10 mouse cellular contexts compared by ENCODE assay signal in the genomic region with DNA sequence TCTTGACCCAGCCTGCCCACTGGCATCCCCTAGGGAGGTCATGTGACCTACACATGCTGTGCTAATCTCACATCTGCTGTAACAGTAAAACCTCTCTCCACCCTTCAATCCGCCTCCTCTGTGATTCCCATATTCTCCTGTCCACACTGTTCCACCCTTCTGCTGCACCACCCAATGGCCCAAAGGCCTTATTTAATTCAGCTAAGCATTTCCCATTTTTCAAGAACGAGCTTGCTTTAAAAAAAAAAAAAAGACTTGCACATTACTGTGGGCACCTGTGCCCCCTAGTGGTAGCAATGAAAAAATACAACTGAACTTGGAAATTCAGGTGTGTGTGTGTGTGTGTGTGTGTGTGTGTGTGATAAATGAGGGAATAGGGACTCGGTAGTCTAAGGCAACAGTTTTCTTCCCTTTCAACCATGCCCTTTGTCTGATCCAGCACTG. TPM values are rescaled to one million over a fixed set of nuclear protein-coding genes. Genes with fewer than 3 reads are reported as not detected.
A peak's percentile ranks its signal among the peaks of the same experiment; 100 is the strongest.
DNase-seq lines count a peak whose midpoint lies in the region; ATAC-seq and TF ChIP-seq lines count a peak whose summit lies in the region.
"Had no signal": no experiment of that assay in that cellular context is flagged by ENCODE, and none has a peak within 500 bp of the region (broad histone marks: within the 10 kb centered on the region; RNA-seq: fewer than 3 reads in every experiment).

No protein-coding gene starts in this region.

- TF ChIP-seq EP300 in CH12.LX (IDR thresholded peaks at IDR 0.05; ENCODE audit: low read length): no peak

- H3K27me3 ChIP-seq in heart, embryonic 11.5 days (ENCODE audit: control insufficient read depth, insufficient read depth, low read length): no peaks in the 10 kb centered on the region; the same call in none of the 2 replicates
- H3K27me3 ChIP-seq in CH12.LX (replicated peaks): no peaks in the 10 kb centered on the region
- H3K27me3 ChIP-seq in embryonic facial prominence, embryonic 10.5 days (replicated peaks; ENCODE audit: low read depth, poor library complexity, severe bottlenecking): no peaks in the 10 kb centered on the region
- no peaks in the 10 kb centered on the region for H3K27me3 ChIP-seq in hindbrain, postnatal 0 days (ENCODE audit: insufficient read depth, low read length)

- H3K4me1 ChIP-seq in heart, embryonic 11.5 days (ENCODE audit: control insufficient read depth, insufficient read depth, low read length): no peaks in the 10 kb centered on the region
- H3K4me1 ChIP-seq in CH12.LX (ENCODE audit: control insufficient read depth in 1 of 2, insufficient read depth in 2 of 2): peaks cover 0 to 5% of the 10 kb centered on the region in 2 experiments; a peak in 2 of 4 replicates
- H3K4me1 ChIP-seq in embryonic facial prominence, embryonic 10.5 days: no peaks in the 10 kb centered on the region
- no peaks in the 10 kb centered on the region for H3K4me1 ChIP-seq in hindbrain, postnatal 0 days (ENCODE audit: insufficient read depth, low read length)

- no peak for TF ChIP-seq POLR2A in CH12.LX (IDR thresholded peaks at IDR 0.05; ENCODE audit: low read depth, low read length)

- peak; percentile 39 to 87 for TF ChIP-seq CTCF in CH12.LX (conservative IDR thresholded peaks at IDR 0.05 in 1 of 2, IDR thresholded peaks at IDR 0.05 in 1 of 2; ENCODE audit: low read depth in 2 of 2, low read length in 2 of 2)
- TF ChIP-seq CTCF in hindbrain, postnatal 0 days (IDR thresholded peaks at IDR 0.05; ENCODE audit: low read depth): peak; percentile 88

- peak; percentile 85 for DNase-seq in heart, adult 11 months
- DNase-seq in CH12.LX (ENCODE audit: extremely low read depth): peak; percentile 53
- DNase-seq in embryonic facial prominence, embryonic 10.5 days (ENCODE audit: low spot score): peak; percentile 41
- DNase-seq in hindbrain, postnatal 0 days (ENCODE audit: low spot score): peak; percentile 71
- peak; percentile 15 for DNase-seq in yolk sac, embryonic 10.5 days (ENCODE audit: low spot score)
- no peak for DNase-seq in left cerebral cortex, adult 18-20 months (ENCODE audit: low spot score in 2 of 2)

- no peak overlapping the region for H3K9ac ChIP-seq in heart, embryonic 11.5 days (ENCODE audit: low read depth, low read length)
- peak overlapping the region; percentile 7; the same call in 1 of the 2 replicates for H3K9ac ChIP-seq in CH12.LX (ENCODE audit: insufficient read depth, low read depth)
- no peak overlapping the region for H3K9ac ChIP-seq in hindbrain, postnatal 0 days (replicated peaks; ENCODE audit: low read length)

- H3K4me2 ChIP-seq in heart, embryonic 11.5 days: no peak overlapping the region
- peak overlapping the region; percentile 57 for H3K4me2 ChIP-seq in CH12.LX (ENCODE audit: insufficient read depth, low read depth, poor library complexity, severe bottlenecking)
- no peak overlapping the region for H3K4me2 ChIP-seq in hindbrain, postnatal 0 days (ENCODE audit: low read depth, low read length)

- in situ Hi-C loops in CH12.LX (cut with MboI; ENCODE audit: low pct_ligation_motif_present, low pct_unique_long_range_greater_than_20kb, low sequenced_read_pairs): loop anchor here (5.0 kb wide), 1 partner anchor 193 kb away; no protein-coding TSS in a partner anchor

- H3K27ac ChIP-seq in heart, embryonic 11.5 days (ENCODE audit: low read depth, low read length): no peak overlapping the region
- no peak overlapping the region for H3K27ac ChIP-seq in CH12.LX (ENCODE audit: insufficient read depth, low read depth)
- H3K27ac ChIP-seq in embryonic facial prominence, embryonic 10.5 days (replicated peaks): no peak overlapping the region
- H3K27ac ChIP-seq in hindbrain, postnatal 0 days: no peak overlapping the region

- no peaks in the 10 kb centered on the region for H3K9me3 ChIP-seq in heart, embryonic 11.5 days (replicated peaks; ENCODE audit: control insufficient read depth, low read length)
- H3K9me3 ChIP-seq in CH12.LX (replicated peaks; ENCODE audit: low read length): no peaks in the 10 kb centered on the region
- no peaks in the 10 kb centered on the region for H3K9me3 ChIP-seq in embryonic facial prominence, embryonic 10.5 days
- no peaks in the 10 kb centered on the region for H3K9me3 ChIP-seq in hindbrain, postnatal 0 days (ENCODE audit: low read length)

- dilution Hi-C loops in CH12.LX (cut with MboI; ENCODE audit: extremely low pct_ligation_motif_present, extremely low pct_unique_long_range_greater_than_20kb, low sequenced_read_pairs): no loop called here

- no peaks in the 10 kb centered on the region for H3K36me3 ChIP-seq in heart, embryonic 11.5 days (ENCODE audit: control insufficient read depth, insufficient read depth, low read length)
- no peaks in the 10 kb centered on the region for H3K36me3 ChIP-seq in CH12.LX (replicated peaks in 1 of 2; ENCODE audit: control insufficient read depth in 1 of 2, insufficient read depth in 1 of 2, low read length in 1 of 2)
- no peaks in the 10 kb centered on the region for H3K36me3 ChIP-seq in embryonic facial prominence, embryonic 10.5 days (replicated peaks)
- H3K36me3 ChIP-seq in hindbrain, postnatal 0 days (ENCODE audit: insufficient read depth, low read length): no peaks in the 10 kb centered on the region

- no peak for ATAC-seq in heart, embryonic 11.5 days (replicated peaks; ENCODE audit: insufficient number of reproducible peaks, low FRiP score, low TSS enrichment)
- ATAC-seq in hindbrain, postnatal 0 days: peak; percentile 53; the same call in 1 of the 2 replicates
- ATAC-seq in megakaryocyte progenitor cell, adult 5-6 weeks (replicated peaks; ENCODE audit: poor library complexity): peak; percentile 87

- no peak overlapping the region for H3K4me3 ChIP-seq in heart, embryonic 11.5 days (ENCODE audit: low read depth, low read length)
- no peak overlapping the region for H3K4me3 ChIP-seq in CH12.LX (replicated peaks in 1 of 3; ENCODE audit: low read depth in 2 of 3, low read length in 2 of 3, poor library complexity in 1 of 3)
- no peak overlapping the region for H3K4me3 ChIP-seq in embryonic facial prominence, embryonic 10.5 days
- no peak overlapping the region for H3K4me3 ChIP-seq in hindbrain, postnatal 0 days (ENCODE audit: low read length)

- TF ChIP-seq RAD21 in CH12.LX (IDR thresholded peaks at IDR 0.05; ENCODE audit: low read depth, low read length): peak; percentile 81

- H3K79me2 ChIP-seq in CH12.LX (replicated peaks; ENCODE audit: control insufficient read depth, extremely low read depth, insufficient read depth, poor library complexity, severe bottlenecking): no peaks in the 10 kb centered on the region

- WGBS in heart, embryonic 11.5 days (ENCODE audit: insufficient replicate concordance): 23% methylated on average over 3 of the region's 3 CpGs
- WGBS in embryonic facial prominence, embryonic 10.5 days: 27% methylated on average over 3 of the region's 3 CpGs
- WGBS in hindbrain, postnatal 0 days: 22% methylated on average over 3 of the region's 3 CpGs

TF ChIP-seq in CH12.LX, 34 proteins besides CTCF, POLR2A, EP300 and RAD21:
- TF ChIP-seq MAX (IDR thresholded peaks at IDR 0.05; ENCODE audit: low read length) (peak; percentile 69; the same call in 1 of the 2 replicates), USF2 (conservative IDR thresholded peaks at IDR 0.05; ENCODE audit: low read depth, low read length) (peak; percentile 88), ZNF384 (IDR thresholded peaks at IDR 0.05; ENCODE audit: low read depth, low read length) (peak; percentile 99), MYC (IDR thresholded peaks at IDR 0.05; ENCODE audit: low read depth, low read length) (peak; percentile 38; the same call in 1 of the 2 replicates), UBTF (IDR thresholded peaks at IDR 0.05; ENCODE audit: low read depth, low read length) (peak; percentile 50; the same call in 1 of the 2 replicates), HCFC1 (IDR thresholded peaks at IDR 0.05; ENCODE audit: low read depth, low read length) (no peak), MEF2A (IDR thresholded peaks at IDR 0.05; ENCODE audit: borderline replicate concordance, low read depth, low read length) (0 out of 2 replicates have a peak, but pooled peaks have one; percentile 34), RCOR1 (conservative IDR thresholded peaks at IDR 0.05; ENCODE audit: low read depth, low read length) (no peak), USF1 (IDR thresholded peaks at IDR 0.05; ENCODE audit: low read depth, low read length) (peak; percentile 83), BHLHE40 (IDR thresholded peaks at IDR 0.05; ENCODE audit: low read depth, low read length) (peak; percentile 81), JUN (IDR thresholded peaks at IDR 0.05; ENCODE audit: insufficient read depth, low read depth, low read length) (no peak), SMC3 (IDR thresholded peaks at IDR 0.05; ENCODE audit: low read depth, low read length) (peak; percentile 91), ZC3H11A (IDR thresholded peaks at IDR 0.05; ENCODE audit: low read depth, low read length) (peak; percentile 63)

RNA-seq across cellular contexts. Expression of gene Mtnr1b, which starts 5.8 kb away (rescaled TPM):
- polyA plus RNA-seq in heart, embryonic 11.5 days (2014; fragmentation: Nextera tagmentation; extraction: Ambion mirVana): not detected in 2 replicates
- total RNA-seq in CH12.LX (2012; rRNA removed) (not detected in 2 replicates), CH12.LX (2014; rRNA removed) (not detected in 2 replicates)
- not detected in 2 replicates for polyA plus RNA-seq in CH12.LX (2012; ENCODE audit: insufficient read length, low read depth)
- not detected in 2 replicates for polyA plus RNA-seq in embryonic facial prominence, embryonic 10.5 days (2016; fragmentation: Nextera tagmentation; extraction: Ambion mirVana)
- not detected in 2 replicates for total RNA-seq in hindbrain, postnatal 0 days (2014; rRNA removed)
- not detected in 2 replicates for polyA plus RNA-seq in hindbrain, postnatal 0 days (2015; fragmentation: Nextera tagmentation; extraction: Ambion mirVana)
- not detected in 2 replicates for total RNA-seq in megakaryocyte progenitor cell, adult 5-6 weeks (2015)
- not detected in 2 replicates for total RNA-seq in megakaryocyte progenitor cell, adult 5-6 weeks (2017)
- total RNA-seq in left cerebral cortex, adult 18-20 months (2021): not detected
- total RNA-seq: adrenal gland, postnatal 36 days; layer of hippocampus, postnatal 10 days had no signal

Comparison
In these comparisons a context has a peak if more than half of its experiments do, and no peak if none do; other contexts are left out.
1. DNase-seq: peak in heart, adult 11 months (single experiment), CH12.LX (single experiment), embryonic facial prominence, embryonic 10.5 days (single experiment), hindbrain, postnatal 0 days (single experiment) and yolk sac, embryonic 10.5 days (single experiment); none in left cerebral cortex, adult 18-20 months (0 of 2).